Mouse (Mus musculus): ENCODE measurements around the gene Itpr3. TPM values are rescaled to one million over a fixed set of nuclear protein-coding genes. Genes with fewer than 3 reads are reported as not detected.

Itpr3 gene
- polyA plus RNA-seq, 1 experiment from 2014 or later = 0.73 TPM

DNA sequence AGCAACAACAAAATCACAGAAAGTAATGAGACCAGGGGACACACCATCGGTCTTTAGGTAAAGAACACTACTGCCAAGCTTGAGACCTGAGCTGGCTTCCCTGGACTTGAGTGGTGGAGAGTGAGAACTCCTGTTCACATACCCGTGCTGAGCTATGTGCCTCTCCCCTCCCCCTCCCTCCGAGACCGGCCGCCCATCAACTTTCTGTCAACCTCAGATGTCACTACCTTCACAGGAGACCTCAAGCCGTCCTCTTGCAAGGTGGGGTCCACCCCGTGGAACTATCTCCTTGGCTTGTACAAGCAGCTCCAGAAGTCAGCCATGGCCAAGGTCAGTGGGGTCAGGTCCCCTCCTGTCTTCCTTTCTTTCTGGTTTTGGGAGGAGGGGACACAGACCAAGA lies 24.8 kb upstream of the Itpr3 start:
- H3K27me3 ChIP-seq (replicated peaks; ENCODE audit: control insufficient read depth, insufficient read depth, low read length) = no peaks in the 10 kb centered on the region
- no peaks in the 10 kb centered on the region for H3K36me3 ChIP-seq (ENCODE audit: control insufficient read depth, insufficient read depth)
- H3K4me3 ChIP-seq (replicated peaks; ENCODE audit: low read length) = no peak overlapping the region
- no peak overlapping the region for H3K9ac ChIP-seq (replicated peaks; ENCODE audit: low read depth, low read length)
- no peaks in the 10 kb centered on the region for H3K9me3 ChIP-seq (ENCODE audit: control insufficient read depth, low read length)
- no peak overlapping the region for H3K4me2 ChIP-seq (ENCODE audit: low read length)
- no peak overlapping the region for H3K27ac ChIP-seq (ENCODE audit: low read length)
- WGBS = 69% methylated on average over 7 of the region's 7 CpGs
- peaks cover 11% of the 10 kb centered on the region for H3K4me1 ChIP-seq (replicated peaks; ENCODE audit: control insufficient read depth, insufficient read depth, low read length)
- ATAC-seq = no peak

DNA sequence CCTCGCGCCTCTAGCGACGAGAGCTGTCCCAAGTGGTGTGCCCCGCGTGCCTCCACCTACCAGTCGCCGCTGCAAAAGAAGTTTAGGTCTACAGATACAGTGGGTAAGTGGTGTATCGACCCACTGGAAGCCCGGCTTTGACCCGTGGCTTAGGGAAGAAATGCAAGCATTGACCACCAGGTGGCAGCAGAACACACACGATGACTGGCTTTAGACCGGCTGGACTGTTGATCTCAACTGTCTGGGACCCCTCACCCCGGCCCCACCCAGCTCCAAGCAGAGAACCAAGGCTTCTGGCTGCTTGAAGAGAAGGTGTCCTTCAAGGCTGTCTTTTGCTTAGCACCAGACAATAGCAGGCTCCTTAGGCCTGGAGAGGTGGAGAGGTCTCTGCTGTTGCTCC lies 24.2 kb upstream of the Itpr3 start:
- ATAC-seq = peak; percentile 16; the same call in 1 of the 2 replicates
- Histone ChIP-seq H3K9me3 (ENCODE audit: control insufficient read depth, low read length) (no peaks in the 10 kb centered on the region), H3K4me3 (replicated peaks; ENCODE audit: low read length) (no peak overlapping the region), H3K9ac (replicated peaks; ENCODE audit: low read depth, low read length) (no peak overlapping the region), H3K4me1 (replicated peaks; ENCODE audit: control insufficient read depth, insufficient read depth, low read length) (peaks cover 6% of the 10 kb centered on the region), H3K27ac (ENCODE audit: low read length) (no peak overlapping the region), H3K27me3 (replicated peaks; ENCODE audit: control insufficient read depth, insufficient read depth, low read length) (no peaks in the 10 kb centered on the region), H3K4me2 (ENCODE audit: low read length) (no peak overlapping the region), H3K36me3 (ENCODE audit: control insufficient read depth, insufficient read depth) (no peaks in the 10 kb centered on the region)
- 1% methylated on average over 14 of the region's 14 CpGs for WGBS

- no peaks in the 10 kb centered on the region for H3K27me3 ChIP-seq (replicated peaks; ENCODE audit: control insufficient read depth, insufficient read depth, low read length)
- H3K36me3 ChIP-seq (ENCODE audit: control insufficient read depth, insufficient read depth) = no peaks in the 10 kb centered on the region
- no peak overlapping the region for H3K4me2 ChIP-seq (ENCODE audit: low read length)
- 0 out of 2 replicates have a peak overlapping the region, but pooled peaks have one; percentile 9 for H3K9ac ChIP-seq (replicated peaks; ENCODE audit: low read depth, low read length)
- peaks cover 12% of the 10 kb centered on the region for H3K4me1 ChIP-seq (replicated peaks; ENCODE audit: control insufficient read depth, insufficient read depth, low read length)
- no peak overlapping the region for H3K4me3 ChIP-seq (replicated peaks; ENCODE audit: low read length)
- no peak for ATAC-seq
- H3K27ac ChIP-seq (ENCODE audit: low read length) = no peak overlapping the region
- WGBS = 80% methylated on average over 7 of the region's 7 CpGs
- H3K9me3 ChIP-seq (ENCODE audit: control insufficient read depth, low read length) = no peaks in the 10 kb centered on the region
These were observed 20.6 kb upstream of the Itpr3 start for GRCm38 (mm10) chr17:27036465-27036864.

DNA sequence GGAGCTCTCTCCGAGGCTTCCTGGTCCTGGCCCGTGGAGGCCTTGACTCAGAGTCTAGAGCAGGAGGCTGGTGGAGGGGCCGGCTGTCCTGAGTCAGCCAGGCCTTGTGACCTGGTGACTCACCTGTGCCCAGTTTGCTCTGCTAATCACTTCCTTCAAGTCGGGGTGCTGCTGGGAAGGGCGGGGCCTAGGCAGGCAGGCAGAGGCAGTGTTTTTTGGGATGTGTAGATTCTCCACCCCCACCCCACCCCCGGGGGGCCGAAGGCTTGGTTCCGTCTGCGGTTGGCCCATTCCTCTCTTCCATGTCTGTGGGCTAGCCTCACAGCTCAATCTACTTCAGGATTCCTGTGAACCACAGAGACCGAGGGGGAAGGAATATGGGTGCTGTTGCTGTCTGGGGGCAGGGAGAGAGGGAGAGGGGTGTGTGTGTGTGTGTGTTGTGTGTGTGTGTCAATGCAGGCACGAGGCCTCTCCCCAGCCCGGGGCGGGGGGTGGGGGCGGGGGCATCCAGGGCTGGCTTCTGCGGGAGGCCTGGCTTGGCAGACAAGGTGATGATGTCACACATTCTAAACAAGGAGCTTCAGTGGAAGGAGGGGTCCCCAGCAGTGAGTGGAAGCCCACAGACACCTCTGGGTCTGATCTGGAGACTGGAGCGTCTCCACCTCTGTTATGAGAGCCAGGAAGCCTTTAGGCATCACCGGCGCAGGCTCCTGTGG lies 18.6 kb upstream of the Itpr3 start:
- Histone ChIP-seq H3K36me3 (ENCODE audit: control insufficient read depth, insufficient read depth) (no peaks in the 10 kb centered on the region), H3K9me3 (ENCODE audit: control insufficient read depth, low read length) (no peaks in the 10 kb centered on the region), H3K4me1 (replicated peaks; ENCODE audit: control insufficient read depth, insufficient read depth, low read length) (peaks cover 10% of the 10 kb centered on the region), H3K9ac (replicated peaks; ENCODE audit: low read depth, low read length) (no peak overlapping the region), H3K27me3 (replicated peaks; ENCODE audit: control insufficient read depth, insufficient read depth, low read length) (no peaks in the 10 kb centered on the region), H3K27ac (ENCODE audit: low read length) (no peak overlapping the region), H3K4me2 (ENCODE audit: low read length) (no peak overlapping the region), H3K4me3 (replicated peaks; ENCODE audit: low read length) (no peak overlapping the region)
- 35% methylated on average over 17 of the region's 18 CpGs for WGBS
- ATAC-seq = no peak

DNA sequence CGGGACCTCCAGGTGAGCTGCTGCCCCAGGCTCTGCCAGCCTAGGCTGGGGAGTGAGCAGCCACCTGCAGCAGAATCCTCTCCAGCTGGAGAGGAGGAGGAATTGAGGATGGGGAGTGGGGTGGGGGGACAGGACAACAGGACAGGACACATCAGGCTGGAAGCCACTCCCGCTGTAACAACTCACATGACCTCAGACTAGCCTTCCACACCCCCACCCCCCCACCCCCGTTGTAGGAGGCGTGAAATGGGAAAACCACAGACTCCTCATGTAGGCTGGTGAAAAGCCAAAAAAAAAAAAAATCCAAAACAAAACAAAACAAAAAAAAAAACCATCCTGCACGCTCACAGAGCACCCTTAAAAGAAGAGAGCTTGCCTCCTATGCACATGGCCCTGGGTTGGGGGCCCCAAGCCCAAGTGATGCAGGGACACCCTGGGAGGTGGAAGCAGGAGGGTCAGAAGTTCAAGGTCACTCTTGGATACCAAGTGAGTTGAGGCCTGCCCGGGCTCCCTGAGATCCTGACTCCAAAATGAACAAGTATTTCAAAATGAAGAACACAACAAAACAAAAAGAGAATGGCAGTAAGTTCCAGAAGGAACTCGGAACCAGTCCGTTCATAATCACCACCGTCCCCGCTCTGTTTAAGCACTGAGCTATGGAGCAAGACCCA lies 17.5 kb upstream of the Itpr3 start:
- H3K36me3 ChIP-seq (ENCODE audit: control insufficient read depth, insufficient read depth) = no peaks in the 10 kb centered on the region
- H3K9ac ChIP-seq (replicated peaks; ENCODE audit: low read depth, low read length) = no peak overlapping the region
- H3K27me3 ChIP-seq (replicated peaks; ENCODE audit: control insufficient read depth, insufficient read depth, low read length) = no peaks in the 10 kb centered on the region
- no peaks in the 10 kb centered on the region for H3K9me3 ChIP-seq (ENCODE audit: control insufficient read depth, low read length)
- no peak for ATAC-seq
- no peak overlapping the region for H3K27ac ChIP-seq (ENCODE audit: low read length)
- H3K4me3 ChIP-seq (replicated peaks; ENCODE audit: low read length) = no peak overlapping the region
- WGBS = 68% methylated on average over 10 of the region's 10 CpGs
- no peak overlapping the region for H3K4me2 ChIP-seq (ENCODE audit: low read length)
- H3K4me1 ChIP-seq (replicated peaks; ENCODE audit: control insufficient read depth, insufficient read depth, low read length) = peaks cover 10% of the 10 kb centered on the region

DNA sequence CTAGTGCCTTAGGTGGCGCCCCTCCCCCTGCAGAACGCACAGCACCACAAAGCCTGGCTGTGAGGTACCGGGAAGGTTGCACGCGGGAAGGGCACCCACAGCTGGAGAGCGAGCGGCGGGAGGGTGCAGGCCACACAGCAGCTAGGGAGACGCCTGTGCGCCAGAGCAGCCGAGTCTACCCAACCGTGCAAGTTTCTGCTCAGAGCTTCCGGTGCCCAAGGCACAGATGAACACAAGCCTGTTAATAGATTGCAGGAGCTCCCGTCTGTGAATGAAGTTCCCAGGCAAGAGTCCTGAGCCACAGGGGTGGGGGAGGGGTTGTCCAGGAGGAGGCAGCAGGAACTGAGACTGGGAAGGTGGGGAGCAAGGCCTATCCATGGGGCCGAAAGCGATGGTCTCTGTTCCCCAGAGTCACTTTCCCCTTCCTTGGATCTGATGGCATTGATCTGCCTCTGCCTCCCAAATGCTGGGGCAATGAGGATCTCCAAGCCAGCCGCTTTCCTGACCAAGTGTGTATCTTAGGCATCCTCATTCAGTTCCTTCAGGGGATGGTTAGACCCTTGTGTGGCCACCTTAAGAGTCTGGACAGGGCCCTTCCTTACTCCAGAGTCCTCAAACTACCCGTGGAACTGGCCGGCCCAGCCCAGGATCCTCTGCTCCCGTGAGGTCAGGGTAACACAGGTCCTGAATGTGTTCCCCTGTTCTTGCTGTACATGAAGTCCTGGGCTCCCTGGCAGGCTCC lies 16.6 kb upstream of the Itpr3 start:
- ATAC-seq = no peak
- H3K27ac ChIP-seq (ENCODE audit: low read length) = no peak overlapping the region
- 10% methylated on average over 20 of the region's 20 CpGs for WGBS

DNA sequence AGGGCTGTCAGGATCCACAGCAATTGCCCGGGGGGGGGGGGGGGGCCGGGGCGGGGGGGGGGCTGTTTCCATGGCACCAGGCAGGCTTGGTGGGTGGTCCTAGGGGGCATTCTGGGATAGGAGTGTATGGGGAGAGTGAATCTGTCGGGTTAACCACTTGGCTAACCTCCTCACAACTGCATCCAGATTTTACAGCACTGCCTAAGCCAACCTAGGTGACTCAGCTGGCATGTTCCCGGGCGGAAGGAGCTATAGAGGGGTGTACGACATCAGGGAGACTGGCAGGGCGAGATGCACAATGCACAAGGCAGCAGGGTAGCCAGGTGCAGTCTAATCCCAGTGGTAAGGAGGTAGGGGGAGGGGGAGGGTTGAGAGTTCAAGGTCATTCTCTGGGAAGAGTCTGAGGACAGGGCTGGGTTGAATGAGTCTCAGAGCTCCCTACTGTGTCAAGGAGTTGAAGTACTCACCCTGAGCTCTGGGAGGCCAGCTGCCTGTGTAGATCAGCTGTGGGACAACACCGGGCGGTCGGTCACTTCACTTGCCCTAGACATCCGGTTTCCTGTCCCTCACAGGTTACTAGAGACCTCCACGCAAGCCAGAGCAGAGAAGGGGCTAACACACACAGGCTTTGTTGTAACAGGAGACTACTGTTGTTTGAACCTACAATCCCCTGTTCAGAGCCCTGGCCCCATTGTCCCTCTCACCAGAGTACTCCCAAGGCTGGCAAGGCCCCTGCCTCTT lies 15.9 kb upstream of the Itpr3 start:
- Histone ChIP-seq H3K27me3 (replicated peaks; ENCODE audit: control insufficient read depth, insufficient read depth, low read length) (no peaks in the 10 kb centered on the region), H3K4me1 (replicated peaks; ENCODE audit: control insufficient read depth, insufficient read depth, low read length) (peaks cover 10% of the 10 kb centered on the region), H3K4me3 (replicated peaks; ENCODE audit: low read length) (no peak overlapping the region), H3K9ac (replicated peaks; ENCODE audit: low read depth, low read length) (no peak overlapping the region), H3K9me3 (ENCODE audit: control insufficient read depth, low read length) (no peaks in the 10 kb centered on the region), H3K36me3 (ENCODE audit: control insufficient read depth, insufficient read depth) (no peaks in the 10 kb centered on the region), H3K27ac (ENCODE audit: low read length) (no peak overlapping the region), H3K4me2 (ENCODE audit: low read length) (no peak overlapping the region)
- ATAC-seq = no peak
- WGBS = 52% methylated on average over 10 of the region's 13 CpGs

More for the DNA sequence above, 16.6 kb upstream of the Itpr3 start:
- Histone ChIP-seq H3K4me1 (replicated peaks; ENCODE audit: control insufficient read depth, insufficient read depth, low read length) (peaks cover 10% of the 10 kb centered on the region), H3K27me3 (replicated peaks; ENCODE audit: control insufficient read depth, insufficient read depth, low read length) (no peaks in the 10 kb centered on the region), H3K4me2 (ENCODE audit: low read length) (peak overlapping the region; percentile 30), H3K36me3 (ENCODE audit: control insufficient read depth, insufficient read depth) (no peaks in the 10 kb centered on the region), H3K9me3 (ENCODE audit: control insufficient read depth, low read length) (no peaks in the 10 kb centered on the region), H3K4me3 (replicated peaks; ENCODE audit: low read length) (no peak overlapping the region), H3K9ac (replicated peaks; ENCODE audit: low read depth, low read length) (no peak overlapping the region)

GRCm38 (mm10) chr17:27041787-27042055 lies 15.4 kb upstream of the Itpr3 start:
- ATAC-seq = no peak
- Histone ChIP-seq H3K27me3 (replicated peaks; ENCODE audit: control insufficient read depth, insufficient read depth, low read length) (no peaks in the 10 kb centered on the region), H3K4me2 (ENCODE audit: low read length) (no peak overlapping the region), H3K9me3 (ENCODE audit: control insufficient read depth, low read length) (no peaks in the 10 kb centered on the region), H3K27ac (ENCODE audit: low read length) (no peak overlapping the region), H3K4me1 (replicated peaks; ENCODE audit: control insufficient read depth, insufficient read depth, low read length) (peaks cover 10% of the 10 kb centered on the region), H3K36me3 (ENCODE audit: control insufficient read depth, insufficient read depth) (no peaks in the 10 kb centered on the region), H3K9ac (replicated peaks; ENCODE audit: low read depth, low read length) (no peak overlapping the region), H3K4me3 (replicated peaks; ENCODE audit: low read length) (no peak overlapping the region)
- WGBS = 92% methylated on average over 2 of the region's 2 CpGs

DNA sequence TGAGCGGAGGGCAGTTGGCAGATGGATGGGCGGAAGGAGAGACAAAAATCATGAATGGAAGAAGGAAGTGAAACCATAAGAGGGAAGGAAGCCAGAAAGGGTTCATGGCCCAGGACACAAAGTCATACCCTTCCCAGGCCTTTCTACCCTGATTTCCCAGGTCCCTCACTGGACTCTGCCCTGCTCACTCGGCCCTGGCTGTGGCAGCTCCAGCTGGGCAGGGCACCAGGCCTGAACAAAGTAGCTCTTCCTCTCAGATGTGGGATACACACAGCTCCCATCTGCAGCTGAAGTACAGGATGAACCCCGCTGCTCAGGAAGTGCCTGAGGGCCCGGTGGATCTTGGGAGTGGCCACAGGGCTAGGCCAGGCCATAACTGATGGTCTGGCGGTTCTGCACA lies 14.3 kb upstream of the Itpr3 start:
- no peak for ATAC-seq
- no peak overlapping the region for H3K27ac ChIP-seq (ENCODE audit: low read length)
- 0 out of 2 replicates have a peak, but pooled peaks cover 2% of the 10 kb centered on the region for H3K9me3 ChIP-seq (ENCODE audit: control insufficient read depth, low read length)
- no peak overlapping the region for H3K4me3 ChIP-seq (replicated peaks; ENCODE audit: low read length)
- no peaks in the 10 kb centered on the region for H3K27me3 ChIP-seq (replicated peaks; ENCODE audit: control insufficient read depth, insufficient read depth, low read length)
- no peak overlapping the region for H3K4me2 ChIP-seq (ENCODE audit: low read length)
- WGBS = 84% methylated on average over 6 of the region's 6 CpGs
- H3K9ac ChIP-seq (replicated peaks; ENCODE audit: low read depth, low read length) = no peak overlapping the region
- H3K36me3 ChIP-seq (ENCODE audit: control insufficient read depth, insufficient read depth) = no peaks in the 10 kb centered on the region
- H3K4me1 ChIP-seq (replicated peaks; ENCODE audit: control insufficient read depth, insufficient read depth, low read length) = peaks cover 10% of the 10 kb centered on the region

Measured in forebrain, embryonic 16.5 days (tissue).